Mouse (Mus musculus) stomach, embryonic 15.5 days (tissue): ENCODE data around the gene Gm20425. TPM values are rescaled to one million over a fixed set of nuclear protein-coding genes. Genes with fewer than 3 reads are reported as not detected.

Source experiments
- ATAC-seq: fragments of 200-750 bp; cut with Nextera tagmentation; 2 replicates; pipeline ENCODE4 v1.8.0; 2017; ENCODE audit warnings: low read depth, moderate number of reproducible peaks, moderate TSS enrichment; ENCODE audit not compliant: insufficient read depth, low FRiP score
- H3K27ac ChIP-seq: fragments of 300-500 bp; sonication (generic); 2 replicates; pipeline ENCODE4 v1.5.1; 2015; ENCODE audit warnings: mild to moderate bottlenecking, inconsistent platforms
- H3K27me3 ChIP-seq: fragments of 300-500 bp; sonication (generic); replicated peaks from 2 replicates; pipeline ENCODE4 v1.6.1; 2015; ENCODE audit warnings: inconsistent platforms
- H3K36me3 ChIP-seq: fragments of 300-500 bp; sonication (generic); 2 replicates; pipeline ENCODE4 v1.6.1; 2015; ENCODE audit warnings: inconsistent platforms
- H3K4me1 ChIP-seq: fragments of 300-500 bp; sonication (generic); 2 replicates; pipeline ENCODE4 v1.6.1; 2015; ENCODE audit warnings: inconsistent platforms
- H3K4me2 ChIP-seq: fragments of 300-500 bp; sonication (generic); 2 replicates; pipeline ENCODE4 v1.6.1; 2015; ENCODE audit warnings: mild to moderate bottlenecking, inconsistent platforms
- H3K4me3 ChIP-seq: fragments of 300-500 bp; sonication (generic); replicated peaks from 2 replicates; pipeline ENCODE4 v1.5.1; 2015; ENCODE audit warnings: inconsistent platforms
- H3K9ac ChIP-seq: fragments of 300-500 bp; sonication (generic); 2 replicates; pipeline ENCODE4 v1.6.1; 2015; ENCODE audit warnings: inconsistent platforms
- H3K9me3 ChIP-seq: fragments of 300-500 bp; sonication (generic); 2 replicates; pipeline ENCODE4 v1.6.1; 2016; ENCODE audit warnings: inconsistent platforms
- WGBS: fragments of 180-500 bp; shearing (Covaris S2); methylation state at CpG from one replicate; pipeline ENCODE4 v1.1.7; 2015; 5-methylcytosine and 5-hydroxymethylcytosine counted together
- polyA plus RNA-seq: library from polyadenylated mRNA; unstranded; fragments of >200 nt; fragmentation: Nextera tagmentation; extraction: Ambion mirVana; gene quantifications from 2 replicates; pipeline ENCODE4 v1.2.1, GENCODE M21; 2015

Gene Gm20425
- polyA plus RNA-seq: 5.6 TPM in 1 of 2 replicates, not detected in the other

DNA sequence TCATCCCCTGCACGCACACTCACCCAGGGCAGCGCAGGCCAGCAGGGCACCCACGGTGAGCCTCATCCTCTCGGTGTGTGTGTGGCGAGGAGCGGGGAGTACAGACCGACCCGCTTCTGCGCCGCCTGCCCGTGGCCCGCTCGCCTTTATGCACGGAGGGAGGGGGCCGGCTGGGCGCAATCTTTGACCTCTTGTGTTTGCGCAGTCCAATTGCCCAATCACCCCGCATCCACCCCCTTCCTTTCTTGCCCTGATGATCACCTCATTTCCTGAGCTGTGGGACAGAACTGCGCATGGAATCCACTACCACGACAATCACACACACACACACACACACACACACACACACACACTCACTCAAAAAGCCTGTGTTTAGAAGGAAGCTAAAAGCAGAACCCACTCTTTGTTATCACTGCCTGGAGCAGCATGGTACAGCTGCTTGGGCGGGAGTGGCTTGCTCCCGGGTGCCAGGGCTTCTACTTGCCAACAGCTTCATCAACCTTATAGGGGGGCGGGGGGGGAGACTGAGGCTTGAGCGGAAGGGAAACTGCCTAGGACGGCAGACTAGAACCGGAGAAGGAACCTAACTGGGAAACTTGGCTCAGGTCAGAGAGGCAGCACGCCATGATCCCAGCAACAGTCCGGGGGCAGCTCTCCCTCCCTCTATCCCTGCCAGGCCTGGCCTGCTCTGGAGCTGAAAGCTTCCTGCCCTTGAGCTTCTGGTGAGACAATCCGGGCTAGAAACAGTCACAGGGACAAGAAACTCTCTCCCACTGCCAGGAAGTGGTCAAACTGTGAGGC lies at the start of gene Gm20425, which contains the start of gene Trf:
Gene Gm20425 (minus strand): TSS at position 157 of the 801 bp plus-strand sequence.
Gene Trf (minus strand): TSS at position 294 of the 801 bp plus-strand sequence.
- Histone ChIP-seq H3K9ac (no peak within 1 kb of the TSS), H3K36me3 (no peaks in the 10 kb centered on the region), H3K9me3 (no peaks in the 10 kb centered on the region), H3K27ac (peak within 1 kb of the TSS; percentile 61), H3K27me3 (no peaks in the 10 kb centered on the region), H3K4me1 (peaks cover 3% of the 10 kb centered on the region; the same call in 1 of the 2 replicates), H3K4me2 (peak within 1 kb of the TSS; percentile 43), H3K4me3 (peak within 1 kb of the TSS; percentile 18; the same call in 1 of the 2 replicates)
- peak; percentile 61; the same call in 1 of the 2 replicates for ATAC-seq
- WGBS: 36% methylated on average over 29 of the region's 29 CpGs

GRCm38 (mm10) chr9:103276876-103277275 lies 46.8 kb upstream of the Gm20425 start:
- Histone ChIP-seq H3K36me3 (no peaks in the 10 kb centered on the region), H3K4me1 (no peaks in the 10 kb centered on the region), H3K9me3 (no peaks in the 10 kb centered on the region), H3K27me3 (no peaks in the 10 kb centered on the region), H3K27ac (no peak overlapping the region), H3K4me3 (no peak overlapping the region), H3K9ac (no peak overlapping the region), H3K4me2 (no peak overlapping the region)
- 81% methylated on average over 6 of the region's 6 CpGs for WGBS
- no peak for ATAC-seq

DNA sequence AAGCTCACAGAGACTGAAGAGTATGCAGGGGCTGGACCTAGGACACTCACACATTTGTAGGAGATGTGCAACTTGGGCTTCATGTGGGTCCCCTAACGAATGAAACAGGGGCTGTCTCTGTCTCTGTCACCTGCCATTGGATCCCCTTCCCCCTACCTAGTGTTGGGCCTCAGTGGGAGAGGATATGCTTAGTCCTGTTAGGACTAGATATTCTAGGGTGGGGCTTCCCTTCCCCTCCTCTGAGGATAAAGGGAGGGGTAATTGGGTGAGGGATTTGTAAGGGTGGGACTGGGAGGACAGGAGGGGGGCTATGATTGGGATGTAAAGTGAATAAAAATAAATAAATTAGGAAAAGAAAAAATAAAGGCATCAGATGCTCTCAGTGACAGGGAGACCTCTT lies 45.6 kb upstream of the Gm20425 start:
- Histone ChIP-seq H3K27ac (no peak overlapping the region), H3K9ac (no peak overlapping the region), H3K9me3 (no peaks in the 10 kb centered on the region), H3K36me3 (no peaks in the 10 kb centered on the region), H3K4me2 (no peak overlapping the region), H3K4me3 (no peak overlapping the region), H3K27me3 (no peaks in the 10 kb centered on the region), H3K4me1 (no peaks in the 10 kb centered on the region)
- WGBS: 79% methylated on average over 1 of the region's 1 CpGs
- ATAC-seq: no peak

DNA sequence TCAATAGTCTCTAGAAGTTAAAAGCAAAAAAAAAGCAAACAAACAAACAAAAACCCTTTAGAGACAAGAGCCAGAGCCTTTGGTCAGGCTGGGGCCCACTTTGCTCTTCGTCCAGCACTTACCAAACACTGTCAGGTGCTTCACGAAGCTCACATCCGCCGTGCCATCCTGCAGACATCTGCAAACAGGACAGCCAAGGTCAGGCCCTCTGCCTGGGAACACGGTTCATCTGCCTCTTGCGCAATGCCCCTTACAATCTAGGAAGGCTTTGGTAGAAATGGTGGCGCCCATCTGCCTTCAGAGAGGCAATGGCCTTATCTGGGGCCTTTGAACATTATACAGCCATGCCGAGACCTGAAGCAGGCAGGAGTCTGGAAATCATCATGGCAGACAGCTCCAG lies 44.7 kb upstream of the Gm20425 start:
- no peaks in the 10 kb centered on the region for H3K4me1 ChIP-seq
- H3K4me3 ChIP-seq: no peak overlapping the region
- no peak overlapping the region for H3K9ac ChIP-seq
- no peak overlapping the region for H3K27ac ChIP-seq
- no peak for ATAC-seq
- no peaks in the 10 kb centered on the region for H3K9me3 ChIP-seq
- no peaks in the 10 kb centered on the region for H3K27me3 ChIP-seq
- H3K4me2 ChIP-seq: no peak overlapping the region
- WGBS: 61% methylated on average over 8 of the region's 8 CpGs
- no peaks in the 10 kb centered on the region for H3K36me3 ChIP-seq

- H3K27me3 ChIP-seq: no peaks in the 10 kb centered on the region
- no peak for ATAC-seq
- no peak overlapping the region for H3K9ac ChIP-seq
- no peak overlapping the region for H3K27ac ChIP-seq
- no peaks in the 10 kb centered on the region for H3K4me1 ChIP-seq
- no peaks in the 10 kb centered on the region for H3K9me3 ChIP-seq
- H3K36me3 ChIP-seq: no peaks in the 10 kb centered on the region
- no peak overlapping the region for H3K4me2 ChIP-seq
- 12% methylated on average over 4 of the region's 4 CpGs for WGBS
- no peak overlapping the region for H3K4me3 ChIP-seq
These were observed 41.0 kb upstream of the Gm20425 start for GRCm38 (mm10) chr9:103271104-103271503.

GRCm38 (mm10) chr9:103265778-103266177 lies 35.7 kb upstream of the Gm20425 start:
- Histone ChIP-seq H3K4me1 (no peaks in the 10 kb centered on the region), H3K4me2 (no peak overlapping the region), H3K9ac (no peak overlapping the region), H3K27me3 (no peaks in the 10 kb centered on the region), H3K4me3 (no peak overlapping the region), H3K36me3 (no peaks in the 10 kb centered on the region), H3K9me3 (no peaks in the 10 kb centered on the region), H3K27ac (no peak overlapping the region)
- WGBS: 87% methylated on average over 4 of the region's 4 CpGs
- ATAC-seq: no peak

DNA sequence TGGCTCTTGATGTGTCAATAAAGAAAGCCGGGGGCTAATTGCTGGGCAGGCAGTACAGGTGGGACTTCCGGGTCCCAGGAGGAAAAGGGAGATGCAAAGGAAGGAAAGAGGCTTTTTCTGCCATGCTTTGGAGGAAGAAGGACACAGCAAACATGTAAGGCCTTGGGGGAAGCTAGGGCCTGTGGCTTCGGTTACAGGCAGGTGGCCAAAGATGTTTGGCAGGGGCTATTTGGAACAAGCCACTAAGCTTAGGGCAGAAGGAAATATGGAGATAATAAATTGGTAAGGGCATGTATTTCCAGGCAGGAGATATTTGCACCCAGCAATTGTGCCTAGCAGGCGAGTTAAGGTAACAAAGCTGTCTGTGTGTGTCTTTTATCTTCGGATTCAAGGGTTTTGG lies 22.8 kb upstream of the Gm20425 start:
- no peaks in the 10 kb centered on the region for H3K36me3 ChIP-seq
- WGBS: 77% methylated on average over 5 of the region's 5 CpGs
- H3K27ac ChIP-seq: no peak overlapping the region
- H3K4me2 ChIP-seq: no peak overlapping the region
- H3K4me1 ChIP-seq: no peaks in the 10 kb centered on the region
- ATAC-seq: no peak
- H3K4me3 ChIP-seq: no peak overlapping the region
- H3K27me3 ChIP-seq: no peaks in the 10 kb centered on the region
- H3K9ac ChIP-seq: no peak overlapping the region
- no peaks in the 10 kb centered on the region for H3K9me3 ChIP-seq

DNA sequence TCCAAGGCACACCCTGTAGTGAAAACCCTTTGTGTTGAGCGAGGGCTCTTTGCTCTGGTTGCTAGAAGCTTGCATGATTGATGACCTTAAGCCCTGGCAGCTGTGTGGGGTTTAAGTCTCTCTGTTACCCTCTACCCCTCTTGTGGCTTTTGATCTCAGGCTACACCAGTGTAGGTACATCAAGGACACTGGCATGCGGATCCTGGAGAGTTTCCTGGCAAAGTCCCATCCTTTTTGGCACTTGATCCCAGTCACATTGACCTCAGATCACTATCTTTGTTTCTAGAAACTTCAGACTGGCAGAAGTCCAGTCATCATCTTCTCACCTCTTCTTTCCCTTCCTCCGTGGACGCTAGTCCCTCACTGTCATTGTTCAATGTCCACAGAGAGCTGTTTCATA lies 18.5 kb upstream of the Gm20425 start:
- H3K27ac ChIP-seq: no peak overlapping the region
- H3K27me3 ChIP-seq: no peaks in the 10 kb centered on the region
- no peak for ATAC-seq
- H3K9me3 ChIP-seq: no peaks in the 10 kb centered on the region
- H3K4me2 ChIP-seq: no peak overlapping the region
- H3K9ac ChIP-seq: no peak overlapping the region
- H3K4me1 ChIP-seq: no peaks in the 10 kb centered on the region
- H3K36me3 ChIP-seq: no peaks in the 10 kb centered on the region
- 35% methylated on average over 4 of the region's 4 CpGs for WGBS
- H3K4me3 ChIP-seq: no peak overlapping the region

DNA sequence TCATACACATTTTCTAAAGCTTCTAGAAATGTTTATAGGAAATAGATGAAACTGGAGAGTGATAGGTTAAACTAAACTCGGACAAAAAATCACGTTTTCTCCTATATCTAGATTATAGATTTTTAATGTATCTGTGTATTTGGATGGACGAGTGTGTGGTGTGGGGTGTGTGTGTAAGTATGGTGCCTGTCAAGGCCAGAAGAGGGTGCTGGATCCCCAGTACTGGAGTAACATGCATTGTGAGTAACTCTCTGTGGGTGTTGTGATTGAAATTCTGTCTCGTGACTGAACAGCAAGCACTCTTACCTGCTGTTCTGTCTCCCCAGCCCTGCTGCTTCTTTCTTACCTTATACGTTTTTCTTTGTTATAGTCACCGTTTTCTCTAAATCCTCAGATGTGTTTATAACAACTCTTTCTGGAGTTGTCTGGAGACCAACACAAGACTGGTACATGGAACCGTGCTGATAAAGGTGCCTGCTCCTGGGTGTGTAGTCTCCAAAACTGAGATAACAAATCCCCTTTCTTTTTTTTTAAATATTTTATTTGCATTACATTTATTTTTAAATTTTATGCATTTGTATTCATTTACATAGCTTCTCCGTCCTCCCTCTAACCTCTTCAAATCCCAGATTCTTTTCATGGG lies 16.5 kb upstream of the Gm20425 start:
- Histone ChIP-seq H3K4me2 (no peak overlapping the region), H3K27ac (no peak overlapping the region), H3K9me3 (no peaks in the 10 kb centered on the region), H3K36me3 (no peaks in the 10 kb centered on the region), H3K4me3 (no peak overlapping the region), H3K4me1 (no peaks in the 10 kb centered on the region), H3K27me3 (no peaks in the 10 kb centered on the region), H3K9ac (no peak overlapping the region)
- 79% methylated on average over 8 of the region's 8 CpGs for WGBS
- ATAC-seq: no peak

GRCm38 (mm10) chr9:103243640-103244039 lies 13.5 kb upstream of the Gm20425 start:
- no peaks in the 10 kb centered on the region for H3K4me1 ChIP-seq
- no peak for ATAC-seq
- no peaks in the 10 kb centered on the region for H3K27me3 ChIP-seq
- H3K4me3 ChIP-seq: no peak overlapping the region
- H3K9me3 ChIP-seq: no peaks in the 10 kb centered on the region
- H3K9ac ChIP-seq: no peak overlapping the region
- H3K36me3 ChIP-seq: no peaks in the 10 kb centered on the region
- no peak overlapping the region for H3K4me2 ChIP-seq
- H3K27ac ChIP-seq: no peak overlapping the region
- 85% methylated on average over 4 of the region's 4 CpGs for WGBS

DNA sequence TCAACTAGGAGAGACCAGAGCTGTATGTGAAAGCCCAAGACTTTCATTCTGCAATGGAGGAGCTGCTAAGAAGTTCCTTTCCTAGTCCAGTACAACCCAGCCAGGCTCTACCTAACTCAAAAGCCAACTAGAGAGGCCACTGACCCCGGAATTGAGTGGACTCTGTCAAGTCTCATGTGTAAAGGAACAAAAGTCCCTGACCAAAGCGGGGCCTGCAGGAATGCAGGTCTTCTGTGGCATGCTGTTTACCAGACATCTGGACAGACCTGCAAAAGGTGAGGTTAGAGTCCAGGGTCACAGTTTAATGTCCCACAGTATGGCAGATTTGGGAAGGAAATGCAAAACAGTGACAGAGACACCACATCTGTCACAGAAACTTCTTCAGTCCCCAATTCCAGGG lies 11.1 kb upstream of the Gm20425 start:
- no peak overlapping the region for H3K4me2 ChIP-seq
- H3K27ac ChIP-seq: no peak overlapping the region
- no peak overlapping the region for H3K4me3 ChIP-seq
- no peak for ATAC-seq
- no peaks in the 10 kb centered on the region for H3K36me3 ChIP-seq
- 61% methylated on average over 2 of the region's 2 CpGs for WGBS
- H3K9me3 ChIP-seq: no peaks in the 10 kb centered on the region
- H3K4me1 ChIP-seq: no peaks in the 10 kb centered on the region
- no peak overlapping the region for H3K9ac ChIP-seq
- no peaks in the 10 kb centered on the region for H3K27me3 ChIP-seq

GRCm38 (mm10) chr9:103239471-103239870 lies 9.4 kb upstream of the Gm20425 start:
- H3K4me3 ChIP-seq: no peak overlapping the region
- no peak overlapping the region for H3K4me2 ChIP-seq
- no peak for ATAC-seq
- no peak overlapping the region for H3K27ac ChIP-seq
- no peak overlapping the region for H3K9ac ChIP-seq
- no peaks in the 10 kb centered on the region for H3K9me3 ChIP-seq
- WGBS: 89% methylated on average over 6 of the region's 6 CpGs
- no peaks in the 10 kb centered on the region for H3K36me3 ChIP-seq
- peaks cover 3% of the 10 kb centered on the region; the same call in 1 of the 2 replicates for H3K4me1 ChIP-seq
- no peaks in the 10 kb centered on the region for H3K27me3 ChIP-seq
